Mouse (Mus musculus) small intestine, adult 2 months (tissue): ENCODE data around the gene Dip2b. TPM values are rescaled to one million over a fixed set of nuclear protein-coding genes. Genes with fewer than 3 reads are reported as not detected.

Experiments used
- H3K27ac ChIP-seq: fragments of 200-500 bp; 2 replicates; pipeline ENCODE4 v1.5.1; 2012; ENCODE audit warnings: low read depth, low read length, control low read depth, inconsistent platforms; ENCODE audit not compliant: insufficient read depth
- H3K27me3 ChIP-seq: fragments of 200-500 bp; 2 replicates; pipeline ENCODE4 v1.6.1; 2012; ENCODE audit warnings: mild to moderate bottlenecking, moderate library complexity, low read length, inconsistent platforms; ENCODE audit not compliant: control insufficient read depth, insufficient read depth
- H3K36me3 ChIP-seq: fragments of 200-500 bp; 2 replicates; pipeline ENCODE4 v1.6.1; 2012; ENCODE audit warnings: mild to moderate bottlenecking, low read length, control low read depth, inconsistent platforms; ENCODE audit not compliant: control insufficient read depth, insufficient read depth
- H3K4me1 ChIP-seq: fragments of 200-500 bp; 2 replicates; pipeline ENCODE4 v1.6.1; 2012; ENCODE audit warnings: low read length, inconsistent platforms, mixed read lengths; ENCODE audit not compliant: control insufficient read depth, insufficient read depth, insufficient read length
- H3K4me3 ChIP-seq: fragments of 200-500 bp; 2 replicates; pipeline ENCODE4 v1.5.1; 2012; ENCODE audit warnings: low read depth, mild to moderate bottlenecking, control low read depth, inconsistent platforms, low read length, moderate library complexity
- CTCF ChIP-seq: fragments of 200-500 bp; IDR thresholded peaks from 2 replicates; pipeline ENCODE4 v1.5.1; 2012; ENCODE audit warnings: low read depth, mild to moderate bottlenecking, control low read depth, inconsistent platforms, low read length, moderate library complexity, mixed read lengths; ENCODE audit not compliant: insufficient replicate concordance, insufficient read length; ENCODE audit errors: extremely low read depth
- POLR2A ChIP-seq: fragments of 200-500 bp; IDR thresholded peaks from 2 replicates; pipeline ENCODE4 v1.6.1; 2012; ENCODE audit warnings: low read depth, mild to moderate bottlenecking, control low read depth, inconsistent platforms, low read length, moderate library complexity
- whole genome bisulfite sequencing: fragments of 180-500 bp; shearing (Covaris S2); methylation state at CpG from one replicate; pipeline ENCODE4 v1.1.7; 2018; 5-methylcytosine and 5-hydroxymethylcytosine counted together
- polyA plus RNA-seq: library from polyadenylated mRNA; depleted of rRNA; stranded (reverse); fragments of >200 nt; gene quantifications from 2 replicates; pipeline ENCODE4 v1.2.3, GENCODE M21; 2012

Gene Dip2b
- polyA plus RNA-seq, 1 experiment = 5.8 TPM

DNA sequence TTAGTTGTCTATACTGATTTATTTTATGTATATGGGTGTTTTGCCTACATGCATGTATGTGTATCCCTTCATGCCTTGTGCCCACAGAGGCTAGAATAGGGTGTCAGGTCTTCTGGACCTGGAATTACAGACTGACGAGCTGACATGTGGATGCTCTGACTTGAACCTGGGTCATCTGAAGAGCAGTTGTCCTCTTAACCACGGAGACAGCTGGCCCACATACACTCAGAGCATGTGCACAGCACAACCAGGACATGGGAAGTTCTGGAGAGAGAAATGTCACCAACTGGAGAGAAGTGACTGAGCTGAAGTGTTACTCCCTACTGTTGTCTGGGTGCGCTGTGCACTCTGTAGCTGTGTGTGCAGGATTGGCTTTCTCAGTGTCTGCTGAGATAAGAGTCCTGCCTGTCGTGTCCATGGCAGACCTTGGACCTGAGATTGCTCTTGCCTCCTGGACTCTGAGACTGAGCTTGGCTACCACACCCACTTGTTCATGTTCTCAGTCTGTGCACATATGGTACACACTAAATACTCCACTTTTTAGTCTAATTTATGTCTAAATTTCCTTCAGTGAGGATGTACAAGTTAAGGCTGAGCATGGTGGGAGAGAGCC is 117.7 kb downstream of the Dip2b start:
- Histone ChIP-seq H3K4me1 (peaks cover 17% of the 10 kb centered on the region), H3K4me3 (no peak overlapping the region), H3K36me3 (peaks cover 32% of the 10 kb centered on the region), H3K27me3 (no peaks in the 10 kb centered on the region), H3K27ac (peak overlapping the region; percentile 90)
- 40% methylated on average over 4 of the region's 4 CpGs for WGBS
- no peak for TF ChIP-seq CTCF
- TF ChIP-seq POLR2A = no peak

DNA sequence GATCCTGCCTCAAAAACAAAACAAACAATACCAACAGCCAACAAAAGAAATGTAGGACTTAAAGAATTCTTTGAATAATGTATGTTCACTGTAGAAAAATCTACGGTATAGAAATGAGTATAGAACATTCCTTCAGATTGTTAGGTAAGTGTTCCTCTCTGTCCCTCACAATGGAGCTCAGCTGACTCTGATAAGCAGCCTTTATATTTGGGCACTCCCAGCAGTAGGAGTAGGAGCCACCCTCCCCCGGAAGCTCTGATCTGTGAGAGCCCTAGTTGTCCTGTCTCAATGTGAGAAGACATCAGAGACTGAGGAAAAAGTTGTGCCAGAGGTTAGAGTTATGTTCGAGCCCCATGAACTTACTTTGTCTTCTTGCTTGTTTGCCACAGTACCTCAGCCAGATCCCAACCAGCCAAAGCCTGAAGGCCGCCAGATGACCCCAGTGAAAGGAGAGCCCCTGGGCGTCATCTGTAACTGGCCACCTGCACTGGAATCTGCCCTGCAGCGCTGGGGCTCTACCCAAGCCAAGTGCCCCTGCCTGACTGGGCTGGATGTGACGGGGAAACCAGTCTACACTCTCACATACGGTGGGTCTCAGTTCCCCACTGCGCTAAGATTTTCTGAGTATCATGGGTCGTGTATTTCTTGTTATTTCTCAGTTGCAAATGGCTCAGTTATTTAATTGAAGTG is 118.5 kb downstream of the Dip2b start:
- WGBS = 69% methylated on average over 10 of the region's 10 CpGs
- H3K4me3 ChIP-seq = no peak overlapping the region
- peaks cover 17% of the 10 kb centered on the region for H3K4me1 ChIP-seq
- no peaks in the 10 kb centered on the region for H3K27me3 ChIP-seq
- no peak for TF ChIP-seq POLR2A
- TF ChIP-seq CTCF = no peak
- peaks cover 32% of the 10 kb centered on the region for H3K36me3 ChIP-seq
- peak overlapping the region; percentile 90 for H3K27ac ChIP-seq

DNA sequence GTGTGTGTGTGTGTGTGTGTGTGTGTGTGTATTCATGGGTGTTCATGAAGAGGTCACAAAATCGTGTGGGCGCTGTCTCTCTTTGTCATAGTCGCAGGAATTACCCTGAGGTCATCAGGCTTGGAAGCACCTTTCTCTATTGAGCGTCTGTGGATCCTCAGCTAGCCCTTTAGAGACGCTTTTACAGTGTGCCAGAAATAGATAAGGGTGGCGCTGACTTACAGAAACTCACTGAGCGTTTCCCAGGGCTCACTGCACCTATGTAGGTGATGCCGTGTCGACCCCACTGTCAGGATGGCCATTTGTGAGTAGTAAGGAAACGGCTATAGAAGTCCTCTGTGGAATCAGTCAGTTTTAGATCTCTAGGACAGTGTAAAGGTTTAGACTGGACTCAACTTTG is 120.5 kb downstream of the Dip2b start:
- Histone ChIP-seq H3K27me3 (no peaks in the 10 kb centered on the region), H3K36me3 (peaks cover 38% of the 10 kb centered on the region), H3K4me3 (no peak overlapping the region), H3K4me1 (peaks cover 17% of the 10 kb centered on the region), H3K27ac (no peak overlapping the region)
- 90% methylated on average over 10 of the region's 10 CpGs for WGBS
- TF ChIP-seq POLR2A (no peak), CTCF (no peak)

DNA sequence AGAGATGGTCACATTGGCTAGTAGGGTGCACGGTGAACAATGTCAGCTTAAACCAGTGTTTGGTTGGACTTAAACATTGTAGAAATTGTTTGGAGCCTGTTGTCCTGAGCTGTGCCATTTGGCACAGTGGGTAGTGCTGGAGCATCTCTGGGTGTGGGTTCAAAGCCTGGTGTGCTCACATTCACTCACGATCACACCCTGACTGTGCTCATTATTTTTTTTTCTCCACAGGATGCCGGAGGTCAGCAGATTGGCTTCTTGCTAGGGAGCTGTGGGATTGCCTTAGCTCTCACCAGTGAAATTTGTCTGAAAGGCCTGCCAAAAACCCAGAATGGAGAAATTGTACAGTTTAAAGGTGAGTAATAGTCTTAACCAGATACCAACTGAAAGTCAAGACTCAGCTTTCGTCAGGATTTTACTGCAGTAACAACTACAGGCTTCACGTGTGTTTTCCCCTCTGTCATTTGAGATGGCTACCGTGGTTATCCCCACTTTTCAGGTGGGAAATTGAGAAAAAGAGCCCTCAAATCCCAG is 123.3 kb downstream of the Dip2b start:
- Histone ChIP-seq H3K4me3 (no peak overlapping the region), H3K27ac (no peak overlapping the region), H3K4me1 (peaks cover 10% of the 10 kb centered on the region), H3K27me3 (no peaks in the 10 kb centered on the region), H3K36me3 (peaks cover 32% of the 10 kb centered on the region)
- no peak for TF ChIP-seq POLR2A
- TF ChIP-seq CTCF = no peak
- WGBS = 89% methylated on average over 6 of the region's 6 CpGs

DNA sequence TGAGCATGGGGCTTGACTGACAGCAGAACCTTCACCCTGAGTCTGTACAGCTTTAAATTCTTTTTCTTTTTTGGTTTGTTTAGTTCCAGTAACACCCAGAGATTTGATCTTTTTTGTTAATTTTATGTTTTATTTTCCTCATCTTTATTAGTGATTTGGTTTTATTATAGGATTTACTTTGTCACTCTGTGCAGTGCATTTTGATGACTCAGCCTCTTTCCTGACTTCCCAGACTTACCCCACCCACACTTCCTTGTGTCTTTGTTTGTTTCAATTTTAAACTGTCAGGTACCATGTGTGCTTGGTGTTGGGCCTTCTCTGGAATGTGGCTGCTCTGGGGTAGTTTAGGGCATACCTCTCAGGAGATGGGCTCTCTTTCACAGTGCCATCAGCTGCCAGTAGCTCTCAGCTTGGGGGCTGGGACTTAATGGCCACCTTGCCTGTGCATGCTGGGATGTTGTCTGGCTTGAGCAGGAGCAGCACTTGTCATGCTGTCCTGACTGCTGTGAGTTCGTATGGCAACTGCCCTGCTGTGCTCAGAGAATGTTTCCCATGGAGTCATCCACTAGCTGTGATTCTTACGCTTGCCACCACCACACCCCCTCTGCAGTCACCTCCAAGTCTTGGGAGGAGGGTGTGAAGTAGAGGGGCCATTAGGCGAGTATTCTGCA is 125.1 kb downstream of the Dip2b start:
- no peak overlapping the region for H3K4me3 ChIP-seq
- H3K27ac ChIP-seq = no peak overlapping the region
- H3K36me3 ChIP-seq = peaks cover 32% of the 10 kb centered on the region
- 97% methylated on average over 3 of the region's 3 CpGs for WGBS
- H3K27me3 ChIP-seq = no peaks in the 10 kb centered on the region
- H3K4me1 ChIP-seq = 0 out of 2 replicates have a peak, but pooled peaks cover 3% of the 10 kb centered on the region
- no peak for TF ChIP-seq CTCF
- no peak for TF ChIP-seq POLR2A

DNA sequence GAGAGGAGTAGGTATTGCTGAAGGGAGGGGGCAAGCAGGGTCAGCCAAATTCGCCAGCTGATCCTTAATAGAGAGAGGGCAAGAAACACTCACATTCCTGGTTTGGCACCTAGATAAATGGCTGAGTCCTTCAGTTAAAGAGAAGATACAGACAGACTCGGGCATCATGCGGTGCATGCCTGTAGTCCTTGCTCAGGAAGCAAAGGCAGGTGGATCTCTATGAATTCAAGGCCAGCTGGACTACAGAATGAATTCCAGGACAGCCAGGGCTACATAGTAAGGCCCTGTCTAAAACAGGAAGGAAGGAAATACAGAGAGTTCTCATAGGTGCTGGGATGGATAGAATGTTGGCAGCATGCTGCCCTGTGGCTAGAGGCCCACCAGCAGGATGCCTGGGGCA is 128.0 kb downstream of the Dip2b start:
- no peaks in the 10 kb centered on the region for H3K4me1 ChIP-seq
- WGBS = 84% methylated on average over 3 of the region's 3 CpGs
- no peak overlapping the region for H3K27ac ChIP-seq
- H3K36me3 ChIP-seq = peaks cover 42% of the 10 kb centered on the region
- TF ChIP-seq POLR2A = no peak
- H3K27me3 ChIP-seq = no peaks in the 10 kb centered on the region
- H3K4me3 ChIP-seq = no peak overlapping the region

DNA sequence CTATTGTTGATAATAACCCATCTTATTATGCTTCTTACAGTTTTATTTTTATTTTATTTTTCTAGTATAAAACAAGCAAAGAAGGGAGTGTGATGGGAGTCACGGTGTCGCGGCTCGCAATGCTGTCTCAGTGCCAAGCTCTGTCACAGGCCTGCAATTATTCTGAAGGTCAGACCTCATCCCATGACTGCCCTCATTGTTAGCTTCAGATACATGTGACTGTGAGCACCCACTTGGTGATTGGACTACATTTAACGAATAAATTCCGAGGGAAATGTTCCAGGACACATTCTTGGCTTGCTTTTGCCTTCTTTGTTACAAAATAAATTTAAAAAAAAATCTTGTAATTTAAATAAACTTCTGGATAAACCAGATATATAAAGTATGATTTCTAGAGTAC is 129.3 kb downstream of the Dip2b start:
- Histone ChIP-seq H3K36me3 (peaks cover 40% of the 10 kb centered on the region), H3K4me3 (no peak overlapping the region), H3K27me3 (no peaks in the 10 kb centered on the region), H3K4me1 (no peaks in the 10 kb centered on the region), H3K27ac (no peak overlapping the region)
- TF ChIP-seq POLR2A (no peak), CTCF (no peak)
- 81% methylated on average over 6 of the region's 6 CpGs for WGBS
